Mouse (Mus musculus) NIH3T3 (cell line): ENCODE data around the gene Dlg2.
"Not testable (repeated sequence)": the region's sequence is repeated elsewhere in the genome, so short reads cannot be mapped to it uniquely, and the experiment has no call there.

ENCODE experiments used
- DNase-seq: peaks from one replicate; pipeline ENCODE4 v3.0.0-alpha.2; 2012; ENCODE audit warnings: low read depth

The Dlg2 gene

GRCm38 (mm10) chr7:90825640-90826039, 349.2 kb downstream of the Dlg2 start:
- no peak for DNase-seq

GRCm38 (mm10) chr7:90841276-90841675, 364.8 kb downstream of the Dlg2 start:
- no peak for DNase-seq

GRCm38 (mm10) chr7:90843345-90844293, 367.1 kb downstream of the Dlg2 start:
- no peak for DNase-seq

- DNase-seq = not testable (repeated sequence)
These were observed 400.3 kb downstream of the Dlg2 start for GRCm38 (mm10) chr7:90876796-90877195.

DNA sequence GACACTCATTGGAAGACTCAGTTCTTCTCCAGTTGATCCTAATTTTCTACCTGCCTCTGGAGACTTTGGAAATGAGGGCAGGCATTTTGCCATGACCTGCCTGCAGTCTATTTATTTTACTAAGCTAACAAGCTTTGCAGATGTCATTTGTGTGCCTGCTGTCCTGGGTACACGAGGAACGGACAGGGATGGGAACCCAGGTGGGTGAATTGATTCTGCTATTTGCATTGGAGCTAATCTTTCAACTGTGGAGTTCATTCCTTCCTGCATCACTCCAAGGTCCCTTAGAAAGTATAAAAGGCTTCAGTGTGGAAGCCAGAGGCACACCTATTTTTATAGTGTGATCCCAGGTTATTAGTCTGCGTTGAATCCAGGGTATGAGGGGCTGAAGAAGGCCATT, 406.3 kb downstream of the Dlg2 start:
- no peak for DNase-seq

GRCm38 (mm10) chr7:90886396-90887006, 410.0 kb downstream of the Dlg2 start:
- no peak for DNase-seq

DNA sequence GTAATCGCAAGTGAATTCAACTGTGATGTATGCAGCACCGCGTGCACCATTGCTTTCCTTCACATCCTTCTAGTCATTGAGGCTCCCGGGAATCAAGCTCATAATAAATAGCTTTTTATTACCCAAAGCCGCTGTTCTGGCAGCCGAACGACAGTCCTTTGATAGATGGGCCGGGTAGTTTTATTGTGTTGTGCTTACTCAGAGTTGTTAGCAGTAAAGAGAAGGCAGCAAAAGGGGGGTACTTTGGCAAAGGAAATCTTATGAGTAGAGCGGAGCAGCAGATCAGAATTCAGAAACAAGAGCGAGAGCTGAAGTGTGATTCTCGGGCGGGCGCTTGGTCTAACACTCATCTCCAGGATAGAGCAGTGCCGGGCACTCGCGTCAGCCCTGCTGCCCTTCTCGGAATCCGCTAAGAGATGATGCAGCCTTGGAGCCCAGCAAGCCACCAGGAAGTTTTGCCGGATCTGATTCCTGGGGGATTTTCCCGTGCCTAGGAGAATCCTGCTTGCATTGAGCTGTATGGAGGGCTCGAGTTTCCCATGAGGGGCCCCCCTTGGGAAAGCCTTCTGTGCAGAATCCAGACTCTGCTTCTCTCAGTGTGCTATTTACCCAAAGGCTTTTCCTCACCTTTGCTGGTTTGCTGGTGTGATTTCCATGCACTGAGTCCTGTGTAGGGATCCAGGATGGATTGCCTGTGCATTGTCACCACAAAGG, 410.7 kb downstream of the Dlg2 start:
- no peak for DNase-seq

GRCm38 (mm10) chr7:90927441-90927840, 451.0 kb downstream of the Dlg2 start:
- DNase-seq = no peak

GRCm38 (mm10) chr7:90940726-90941125, 464.3 kb downstream of the Dlg2 start:
- no peak for DNase-seq

- no peak for DNase-seq
These were observed 470.6 kb downstream of the Dlg2 start for GRCm38 (mm10) chr7:90947073-90947472.

DNA sequence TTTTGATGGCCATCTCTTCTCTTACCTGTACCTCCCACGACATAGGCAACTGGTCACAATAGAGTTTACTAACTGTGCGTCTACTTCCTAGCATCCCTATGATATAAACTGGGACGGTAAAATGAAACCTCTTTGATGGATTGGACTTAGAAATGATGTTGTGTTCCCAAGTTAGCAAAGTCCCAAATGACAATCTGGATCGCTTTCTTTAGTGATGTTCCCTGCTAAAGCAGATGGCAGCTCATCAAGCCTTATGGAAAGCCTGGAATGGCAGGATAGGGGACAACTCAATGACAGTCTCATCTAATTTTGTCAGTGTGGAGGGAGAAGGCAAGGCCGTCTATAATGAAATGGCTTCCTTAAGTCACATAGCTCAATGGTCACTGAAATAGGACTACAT, 472.7 kb downstream of the Dlg2 start:
- DNase-seq = no peak

GRCm38 (mm10) chr7:90977241-90977640, 500.8 kb downstream of the Dlg2 start:
- DNase-seq = no peak

DNA sequence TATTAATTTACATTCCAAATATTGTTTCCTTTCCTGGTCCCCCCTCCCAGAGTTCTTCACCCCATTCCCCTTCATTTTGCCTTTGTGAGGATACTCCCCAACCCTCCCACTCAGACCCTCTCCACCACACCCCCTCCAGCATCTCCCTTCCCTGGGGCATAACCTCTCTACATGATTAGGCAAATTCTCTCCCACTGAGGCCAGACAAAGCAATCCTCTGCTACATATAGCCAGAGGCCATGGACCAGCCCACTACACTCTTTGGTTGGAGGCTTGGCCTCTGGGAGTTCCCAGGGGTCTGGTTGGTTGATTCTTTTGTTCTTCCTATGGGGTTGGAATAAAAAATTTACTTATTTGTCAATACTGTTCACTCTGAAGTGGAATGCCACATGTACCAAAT, 505.6 kb downstream of the Dlg2 start:
- DNase-seq = no peak

- no peak for DNase-seq
These were observed 534.2 kb downstream of the Dlg2 start for GRCm38 (mm10) chr7:91010655-91011054.

- no peak for DNase-seq
These were observed 568.7 kb downstream of the Dlg2 start for GRCm38 (mm10) chr7:91044998-91045741.

GRCm38 (mm10) chr7:91045742-91046098, 569.2 kb downstream of the Dlg2 start:
- DNase-seq = no peak

DNA sequence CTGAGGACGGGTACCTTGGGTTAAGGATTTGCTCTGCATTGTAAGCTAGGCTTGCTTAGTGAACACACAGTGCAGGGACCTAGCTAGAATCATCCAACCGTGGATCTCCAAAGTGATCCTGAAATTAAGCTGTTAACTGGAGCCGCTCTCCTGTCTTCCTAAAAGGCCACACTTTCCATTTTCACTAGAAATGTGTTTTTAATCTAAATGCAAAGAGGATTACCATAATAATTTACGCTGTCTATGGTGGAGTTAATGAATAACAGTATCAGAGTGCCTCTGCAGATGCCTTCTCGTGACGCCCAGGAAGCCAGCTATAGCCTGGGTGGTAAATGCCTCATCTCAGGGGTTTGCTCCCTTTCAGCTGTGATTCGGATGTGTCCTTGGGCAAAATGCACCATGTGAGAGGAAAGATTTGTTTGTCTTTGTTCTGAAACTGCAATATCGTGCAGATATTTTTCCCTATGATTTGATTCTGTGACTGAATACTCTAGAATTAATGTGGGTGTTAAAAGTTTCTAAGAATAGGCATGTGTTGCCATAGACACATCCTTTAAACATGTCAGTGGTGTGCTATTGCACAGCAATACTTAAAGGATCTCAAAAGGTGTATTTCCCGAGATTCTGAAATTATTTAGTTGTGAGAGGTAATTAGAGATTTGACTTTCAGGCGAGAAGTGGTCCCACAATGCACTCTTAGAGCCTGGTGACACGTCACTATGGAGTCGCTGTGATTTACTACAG, 587.0 kb downstream of the Dlg2 start:
- DNase-seq = no peak

GRCm38 (mm10) chr7:91071751-91072707, 595.6 kb downstream of the Dlg2 start:
- DNase-seq = no peak

DNA sequence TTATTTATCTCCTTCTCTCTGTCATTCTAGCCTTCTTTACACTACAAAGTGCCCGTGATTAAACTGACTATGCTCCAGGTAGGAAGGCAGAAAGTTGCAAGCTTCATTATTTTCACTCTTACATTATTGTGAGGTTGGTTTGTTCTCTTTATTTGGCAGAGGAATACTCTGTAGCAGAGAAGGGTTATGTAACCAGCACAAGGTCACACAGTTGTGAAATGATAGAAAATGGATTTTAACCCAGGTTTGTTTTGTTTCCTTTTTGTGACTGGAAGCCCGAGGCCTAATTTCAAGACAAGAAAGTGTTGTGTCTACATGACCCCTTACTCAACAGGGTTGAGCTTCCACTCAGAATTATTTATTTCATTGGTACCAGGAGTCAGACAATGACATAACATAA, 609.6 kb downstream of the Dlg2 start:
- no peak for DNase-seq

GRCm38 (mm10) chr7:91089211-91089930, 612.9 kb downstream of the Dlg2 start:
- DNase-seq = no peak
